Mouse (Mus musculus) T-helper 17 cell (primary cell): ENCODE data around the gene Rnase1.

Experiments used
- in situ Hi-C, 2 experiments: fragments of 300-600 bp; cut with MboI, MseI; formaldehyde crosslinking; loops; 1 replicate in 1 of 2; 2 replicates in 1 of 2; pipeline ENCODE4 v1.15.1; 2025; ENCODE audit warnings: high pct_unique_total_duplicates in 2 of 2

Gene Rnase1

DNA sequence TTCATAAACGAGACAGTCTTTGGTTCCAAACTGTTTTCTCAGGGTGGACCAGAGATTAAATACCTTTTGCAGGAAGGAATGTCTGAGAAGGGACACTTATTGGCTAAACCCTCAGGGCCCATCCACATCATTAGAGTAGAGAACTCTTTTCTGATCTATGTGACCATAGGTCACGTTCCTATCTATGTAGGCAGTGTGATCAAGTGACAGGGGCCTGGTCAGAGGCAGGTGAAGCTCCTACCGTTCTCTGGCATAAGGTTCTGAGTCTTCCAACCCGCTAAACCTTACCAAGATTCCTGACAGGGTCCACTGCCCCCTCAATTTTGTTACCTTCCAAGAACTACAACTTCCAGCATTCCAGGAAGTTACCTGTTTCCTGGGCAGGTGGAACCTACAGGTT, 4.5 kb downstream of the Rnase1 start:
- in situ Hi-C loops, result no loop called here

DNA sequence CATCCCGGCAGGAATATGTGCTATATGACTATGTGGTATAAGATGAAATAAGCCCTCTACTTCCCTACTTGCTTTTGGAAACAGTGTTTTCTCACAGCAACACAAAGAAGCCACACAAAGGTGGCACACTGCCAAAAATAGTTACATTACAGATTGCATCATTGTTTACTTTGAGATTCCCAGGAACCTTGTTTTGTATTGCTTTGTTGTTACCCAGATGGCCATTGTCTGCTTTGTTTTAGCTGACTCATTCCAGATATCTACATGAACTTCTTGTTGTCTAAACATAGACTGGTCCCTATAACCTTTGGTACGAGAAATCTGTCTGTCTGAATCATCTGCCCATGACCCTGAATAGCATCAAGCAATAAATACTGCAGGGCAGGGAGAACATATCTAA, 6.2 kb downstream of the Rnase1 start:
- in situ Hi-C loops, result no loop called here

DNA sequence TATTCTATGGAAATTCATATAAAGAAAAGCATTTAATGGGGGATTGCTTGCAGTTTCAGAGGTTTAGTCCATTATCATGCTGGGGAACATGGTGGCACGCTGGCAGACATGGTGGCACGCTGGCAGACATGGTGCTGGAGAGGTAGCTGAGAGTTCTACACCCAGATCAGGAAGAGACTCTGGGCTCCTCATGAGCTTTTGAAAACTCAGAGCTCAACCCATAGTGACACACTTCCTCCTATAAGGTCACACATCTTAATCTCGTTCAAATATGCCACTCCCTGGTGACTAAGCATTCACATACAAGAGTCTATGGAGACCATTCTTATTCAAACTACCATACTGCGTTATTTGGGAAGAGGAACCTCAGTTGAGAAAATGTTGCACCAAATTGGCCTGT, 14.2 kb downstream of the Rnase1 start:
- in situ Hi-C loops, result no loop called here

DNA sequence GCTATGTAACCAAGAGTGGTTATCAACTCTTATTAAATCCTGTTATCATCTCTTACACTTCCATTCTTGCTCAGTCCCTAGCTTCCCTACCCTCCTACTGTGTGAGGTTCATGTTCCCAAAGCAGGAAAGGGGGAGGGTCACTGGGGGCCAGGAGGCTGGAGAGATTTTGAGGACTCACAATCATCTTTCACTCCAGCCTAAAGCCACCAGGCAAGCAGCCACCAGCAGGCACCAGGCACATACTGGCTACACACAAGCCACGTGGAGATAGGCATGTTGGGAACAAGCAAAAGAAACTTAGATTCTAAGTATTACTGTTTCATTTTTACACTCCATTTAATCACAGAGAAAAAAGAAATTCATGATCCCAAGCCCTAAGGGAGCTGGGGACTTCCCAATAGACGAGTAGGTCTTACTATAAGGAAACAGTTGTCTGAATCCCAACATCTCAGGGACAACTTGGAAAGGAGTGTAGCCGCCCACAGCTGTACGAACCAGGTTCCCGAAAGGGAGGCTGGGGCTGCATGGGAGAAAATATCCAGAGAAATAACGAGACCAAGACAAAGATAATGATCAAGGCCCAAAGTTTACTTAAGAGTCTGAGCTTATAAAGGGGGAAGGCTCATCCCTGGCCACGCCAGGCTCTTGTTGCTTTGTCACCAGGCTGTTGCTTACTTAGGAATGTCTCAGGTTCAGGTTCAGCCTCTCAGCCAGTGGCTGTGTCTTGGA, 15.3 kb downstream of the Rnase1 start:
- in situ Hi-C loops, result no loop called here

DNA sequence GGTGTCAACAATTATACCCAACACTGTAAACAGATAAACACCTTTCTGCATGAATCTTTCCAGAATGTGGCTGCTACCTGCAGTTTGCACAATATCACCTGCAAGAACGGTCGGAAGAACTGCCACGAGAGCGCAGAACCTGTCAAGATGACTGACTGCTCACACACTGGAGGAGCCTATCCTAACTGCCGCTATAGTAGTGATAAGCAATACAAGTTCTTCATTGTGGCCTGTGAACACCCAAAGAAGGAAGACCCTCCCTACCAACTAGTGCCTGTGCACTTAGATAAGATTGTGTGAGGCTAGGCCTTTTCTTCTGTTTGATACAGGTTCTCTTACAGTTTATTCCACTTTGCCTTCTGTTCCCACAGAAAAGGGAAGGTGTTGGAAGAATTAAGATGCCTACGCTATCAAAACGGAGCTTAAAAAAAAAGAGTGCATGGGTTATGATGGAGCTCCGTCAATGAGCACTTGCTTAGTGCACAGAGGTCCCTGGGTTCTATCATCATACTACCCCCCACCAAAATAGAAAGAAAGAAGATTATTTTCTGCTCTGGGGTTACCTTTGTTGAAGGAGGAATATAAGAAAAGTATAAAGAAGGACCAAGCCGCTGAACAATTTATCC, 16.2 kb downstream of the Rnase1 start:
- in situ Hi-C loops, result no loop called here

DNA sequence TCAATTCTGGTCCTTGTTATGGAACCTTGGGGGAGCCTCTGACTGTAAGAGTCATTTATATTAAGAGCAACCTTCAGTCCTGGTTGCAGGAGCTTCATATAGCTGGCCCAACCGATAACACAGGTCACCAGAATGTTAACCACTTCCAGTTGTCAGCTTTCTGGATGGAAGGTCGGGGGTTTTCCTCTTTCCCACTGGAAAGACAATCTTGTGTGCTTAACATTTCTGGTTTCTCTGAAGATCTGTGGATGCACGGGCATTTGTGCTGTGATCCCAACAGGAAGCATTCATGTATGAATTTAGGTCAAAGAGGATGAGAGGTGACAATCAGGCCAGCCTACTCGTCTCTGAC, 17.0 kb downstream of the Rnase1 start:
- in situ Hi-C loops, result loop anchor here in 1 of 2 experiments (10.0 kb wide), 1 partner anchor 1105 kb away; no protein-coding TSS in a partner anchor

DNA sequence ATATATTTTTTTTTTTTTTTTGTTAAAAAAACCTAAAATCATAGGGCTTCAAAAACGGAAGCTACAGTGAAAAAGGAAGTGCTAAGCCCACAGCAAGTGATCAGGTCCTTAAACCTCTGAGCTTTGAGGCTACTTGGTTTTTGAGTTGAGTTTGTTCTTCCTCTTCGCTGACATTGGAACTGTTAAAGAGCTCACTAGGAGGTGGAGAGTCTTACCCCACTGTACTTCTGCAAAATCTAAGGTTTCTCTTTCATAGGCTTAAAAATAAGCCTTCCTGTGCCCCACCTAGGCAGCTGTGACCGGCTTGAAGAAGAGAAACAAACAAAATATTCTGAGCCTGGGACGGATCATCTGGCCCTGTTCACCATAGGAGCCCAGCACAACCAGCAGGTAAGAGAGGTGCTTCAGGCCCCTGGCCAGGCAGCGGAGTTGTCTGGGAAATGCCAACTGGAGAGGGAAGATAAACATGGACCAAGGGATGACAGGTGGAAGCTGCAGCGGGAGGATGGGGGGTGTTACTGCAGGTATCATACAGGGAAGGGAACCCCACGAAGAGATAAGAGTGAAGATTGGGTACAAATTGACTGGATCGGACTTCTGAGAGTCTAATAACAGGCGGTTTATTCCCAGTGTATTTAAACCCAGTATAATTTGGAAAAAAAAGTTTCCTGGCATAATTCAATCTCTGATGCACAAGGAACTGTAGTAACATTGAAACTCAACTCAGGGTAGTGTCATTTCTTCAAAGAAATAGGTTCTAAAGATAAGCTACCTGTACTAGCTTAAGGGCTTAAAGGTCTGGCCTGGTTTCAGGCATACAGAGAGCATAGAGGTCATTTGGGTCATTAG, 17.6 kb downstream of the Rnase1 start:
- in situ Hi-C loops, result loop anchor here in 1 of 2 experiments (10.0 kb wide), 1 partner anchor 1104 kb away; no protein-coding TSS in a partner anchor

DNA sequence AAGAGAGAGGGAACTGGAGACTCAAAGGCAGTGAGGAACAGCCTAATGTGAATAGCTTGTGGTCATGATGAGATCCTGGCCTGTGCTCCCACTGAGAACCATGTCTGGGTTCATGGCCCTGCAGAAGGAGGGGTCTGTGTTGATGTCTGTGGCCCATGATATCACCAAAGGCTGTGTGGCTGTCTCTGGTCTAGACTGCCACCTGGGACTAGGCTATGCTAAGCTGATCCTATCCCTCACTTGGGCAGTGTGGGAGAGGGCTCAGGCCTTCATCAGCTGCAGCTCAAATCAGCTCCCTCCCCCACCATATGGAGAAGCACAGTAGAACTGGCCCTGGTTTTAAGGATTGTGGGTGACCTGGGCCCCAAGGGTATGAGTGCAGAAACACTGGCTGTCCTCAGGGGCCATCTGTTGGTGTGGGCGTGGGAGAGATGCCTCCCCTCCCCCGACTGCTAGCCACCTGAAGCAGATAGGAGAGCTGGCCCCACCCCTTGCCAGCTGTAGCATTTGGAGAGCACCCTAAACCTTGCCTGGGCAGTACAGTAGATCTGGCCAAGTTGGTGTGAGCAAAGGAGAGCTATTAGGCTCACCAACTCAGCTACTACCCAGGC, 18.8 kb downstream of the Rnase1 start:
- in situ Hi-C loops, result loop anchor here in 1 of 2 experiments (10.0 kb wide), 1 partner anchor 1103 kb away; no protein-coding TSS in a partner anchor

DNA sequence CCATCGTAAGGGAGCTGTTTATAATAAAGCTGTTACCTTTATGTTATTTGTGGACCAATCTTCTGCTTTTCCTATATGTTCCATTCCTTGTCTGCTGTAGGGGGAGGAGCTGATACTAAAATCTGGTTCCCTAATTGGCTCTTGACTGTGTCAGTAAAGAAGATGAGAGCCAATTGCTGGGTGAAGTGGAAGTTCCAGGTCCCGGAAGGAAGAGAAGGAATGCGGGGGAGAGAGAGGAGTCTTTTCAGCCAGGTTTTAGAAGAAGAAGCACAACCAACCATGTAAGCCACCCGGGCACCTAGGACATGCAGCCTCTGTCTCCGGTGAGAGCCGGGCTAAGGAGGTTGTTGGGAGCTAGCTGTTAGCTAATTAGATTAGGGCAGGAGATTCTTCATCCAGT, 20.9 kb downstream of the Rnase1 start:
- in situ Hi-C loops, result loop anchor here in 1 of 2 experiments (10.0 kb wide), 1 partner anchor 1101 kb away; no protein-coding TSS in a partner anchor

DNA sequence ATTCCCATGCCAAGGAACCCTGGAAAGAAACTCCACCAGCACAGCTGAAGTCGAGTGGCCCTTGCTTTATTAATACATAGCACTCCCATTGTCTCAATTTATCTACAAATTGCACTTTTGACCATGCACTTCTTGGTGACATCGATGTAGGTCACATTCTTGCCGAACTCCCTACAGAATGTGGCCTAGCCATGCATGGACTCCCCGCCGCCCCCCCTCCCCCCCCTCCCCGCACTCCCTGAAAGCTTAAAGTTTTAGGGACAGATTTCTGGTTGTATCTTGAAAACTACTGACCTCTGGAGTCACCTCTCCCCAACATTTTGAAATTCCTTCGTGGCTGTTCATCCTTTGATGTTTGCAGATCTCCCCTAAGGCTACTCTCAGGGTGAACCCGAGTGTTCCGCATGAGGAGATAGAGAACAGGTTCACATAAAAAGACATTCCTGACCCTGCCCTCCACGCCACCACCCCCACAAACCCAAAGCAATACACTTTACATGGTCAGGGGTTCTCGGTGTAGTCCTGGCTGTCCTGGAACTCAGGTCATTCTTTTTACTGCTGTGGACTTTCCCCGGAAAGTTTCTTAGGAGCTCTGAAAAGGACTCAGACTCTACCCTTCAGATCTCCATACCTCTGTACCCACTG, 32.5 kb downstream of the Rnase1 start, which contains the start of gene Eddm3b:
Gene Eddm3b, plus strand, starts transcription at position 511 of the 645 bp plus-strand sequence.
- in situ Hi-C loops, result loop anchor here in 1 of 2 experiments (5.0 to 25.0 kb wide), 2 partner anchors 153 to 1052 kb away; no protein-coding TSS in a partner anchor

DNA sequence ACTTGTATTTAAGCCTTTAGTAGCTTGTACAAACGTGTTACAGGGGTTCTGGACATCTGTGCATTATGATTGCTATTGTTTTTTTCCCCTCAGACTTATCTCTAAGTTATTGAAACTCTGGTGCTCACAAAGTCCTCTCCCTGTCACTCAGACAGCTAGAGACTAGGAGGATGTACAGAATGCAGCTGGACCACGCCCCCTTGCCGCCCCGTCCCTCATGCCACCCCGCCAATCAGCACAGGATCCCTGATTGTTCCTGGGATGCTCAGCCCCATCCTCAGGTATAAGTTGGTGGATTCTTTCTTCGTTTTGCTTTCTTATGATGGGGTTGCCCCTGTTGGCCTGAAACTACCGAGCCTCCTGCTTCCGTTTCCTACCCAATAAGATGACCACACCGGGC, 33.1 kb downstream of the Rnase1 start:
- in situ Hi-C loops, result loop anchor here in 1 of 2 experiments (5.0 to 25.0 kb wide), 2 partner anchors 154 to 1051 kb away; no protein-coding TSS in a partner anchor

DNA sequence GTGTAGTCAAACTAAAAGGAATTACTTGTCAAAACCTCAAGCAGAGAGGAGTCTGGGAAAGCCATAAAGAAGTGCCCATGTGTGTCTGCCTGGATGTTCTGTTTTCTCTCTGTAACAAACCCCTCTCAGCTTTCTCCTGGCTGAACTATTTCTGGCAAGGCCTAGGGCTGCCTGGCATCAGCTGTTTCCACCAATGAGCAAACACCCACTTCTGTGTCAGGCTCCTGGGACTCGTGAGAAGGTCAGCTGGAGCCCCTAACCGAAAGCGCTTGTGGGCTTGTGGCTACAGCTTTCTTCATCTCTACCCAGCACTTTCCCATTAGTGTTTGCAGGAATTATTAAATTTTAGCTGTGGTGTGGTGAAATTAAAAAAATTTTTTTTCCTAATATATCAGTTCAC, 34.6 kb downstream of the Rnase1 start:
- in situ Hi-C loops, result loop anchor here in 1 of 2 experiments (5.0 to 25.0 kb wide), 2 partner anchors 155 to 1050 kb away; no protein-coding TSS in a partner anchor

DNA sequence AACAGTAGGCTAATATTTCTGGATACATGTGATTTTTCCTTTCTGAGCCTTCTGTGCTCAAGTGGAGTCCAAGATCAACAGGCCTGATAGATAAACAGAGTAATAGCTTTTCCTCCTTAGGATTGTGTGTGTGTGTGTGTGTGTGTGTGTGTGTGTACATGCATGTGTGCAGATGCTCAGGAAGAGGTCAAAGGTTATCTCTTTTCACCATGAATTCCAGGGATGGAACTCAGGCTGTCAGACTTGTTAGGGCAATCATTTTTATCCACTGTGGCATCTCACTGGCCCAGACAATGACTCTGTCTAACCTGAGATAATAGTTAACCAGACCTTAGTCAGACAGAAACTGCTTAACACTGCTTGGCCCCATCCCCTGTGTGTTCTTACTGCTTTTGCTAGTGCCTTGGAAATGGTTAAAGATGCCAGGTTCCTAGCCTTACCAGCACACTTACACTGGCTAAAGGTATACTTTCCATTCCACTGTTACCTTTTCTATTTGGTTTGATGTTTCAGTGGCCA, 40.1 kb downstream of the Rnase1 start:
- in situ Hi-C loops, result loop anchor here (10.0 to 25.0 kb wide), 3 partner anchors 138 to 1044 kb away; no protein-coding TSS in a partner anchor

DNA sequence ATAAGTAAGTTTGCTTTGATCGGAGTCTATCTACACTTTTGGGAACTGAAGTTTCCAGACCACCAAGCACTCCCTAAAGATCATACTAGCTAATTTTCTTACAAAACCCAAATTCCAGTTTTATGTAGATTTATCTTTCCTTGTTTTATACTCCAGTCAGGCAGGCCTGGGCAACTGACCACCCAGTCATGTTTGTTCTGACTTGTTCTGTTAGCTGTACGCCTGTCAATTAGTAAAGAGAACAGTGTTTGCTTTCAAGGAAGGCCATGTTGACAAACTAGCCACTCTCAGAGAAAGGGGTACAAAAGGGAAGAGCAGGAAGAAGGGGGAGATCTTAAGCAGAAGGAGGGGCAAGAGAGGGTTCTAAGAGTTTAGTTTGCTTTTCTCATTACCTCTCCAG, 42.2 kb downstream of the Rnase1 start:
- in situ Hi-C loops, result loop anchor here (5.0 to 25.0 kb wide), 4 partner anchors 37 to 1042 kb away; no protein-coding TSS in a partner anchor

DNA sequence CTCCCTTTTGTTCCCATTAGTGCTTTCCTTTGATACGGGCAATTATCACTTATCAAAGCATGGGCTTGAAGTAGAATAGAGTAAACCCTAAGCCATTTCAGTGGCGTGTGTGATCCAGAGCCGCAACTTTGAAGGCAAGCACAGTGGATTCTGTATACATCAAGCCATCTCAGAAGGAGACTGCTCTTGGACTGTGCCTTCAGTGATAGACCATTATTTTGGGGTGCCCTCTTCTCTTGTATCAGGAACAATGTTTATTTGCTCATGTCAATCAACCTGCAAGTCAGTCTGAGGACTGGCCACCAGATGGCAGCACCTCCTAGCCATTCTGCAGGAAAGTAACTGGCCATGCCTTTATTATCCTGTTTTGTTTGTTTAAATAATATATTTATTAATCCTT, 43.4 kb downstream of the Rnase1 start:
- in situ Hi-C loops, result loop anchor here (5.0 to 25.0 kb wide), 4 partner anchors 36 to 1041 kb away; no protein-coding TSS in a partner anchor

DNA sequence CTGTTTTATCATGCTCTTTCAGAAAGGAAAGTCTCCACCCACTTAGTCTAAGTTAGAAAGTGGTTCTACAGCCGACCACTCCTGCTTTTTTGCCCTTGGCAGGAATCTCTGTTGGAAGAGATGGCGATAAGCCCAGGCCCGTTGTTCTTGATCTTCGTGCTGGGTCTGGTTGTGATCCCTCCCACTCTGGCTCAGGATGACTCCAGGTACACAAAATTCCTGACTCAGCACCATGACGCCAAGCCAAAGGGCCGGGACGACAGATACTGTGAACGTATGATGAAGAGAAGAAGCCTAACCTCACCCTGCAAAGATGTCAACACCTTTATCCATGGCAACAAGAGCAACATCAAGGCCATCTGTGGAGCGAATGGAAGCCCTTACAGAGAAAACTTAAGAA, 45.3 kb downstream of the Rnase1 start:
- in situ Hi-C loops, result loop anchor here (5.0 to 25.0 kb wide), 4 partner anchors 34 to 1039 kb away; no protein-coding TSS in a partner anchor

DNA sequence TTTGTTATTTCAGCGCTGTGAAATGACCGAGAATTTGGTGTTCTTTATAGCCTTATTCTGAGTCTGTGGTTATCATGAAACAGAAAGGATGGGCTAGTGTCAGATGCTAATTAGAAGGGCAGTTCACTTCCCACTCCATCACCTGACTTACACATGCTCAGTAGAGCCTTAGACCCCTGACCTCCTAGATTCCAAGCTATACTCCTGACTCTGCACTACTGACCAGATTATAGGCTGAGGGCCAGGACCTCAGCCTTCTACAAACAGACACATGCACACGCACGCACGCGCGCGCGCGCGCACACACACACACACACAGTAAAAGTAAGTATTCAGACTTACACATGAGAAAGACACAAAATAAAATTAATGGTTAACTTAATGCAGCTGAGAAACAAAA, 47.7 kb downstream of the Rnase1 start:
- in situ Hi-C loops, result loop anchor here (5.0 kb wide), 1 partner anchor 67 kb away; no protein-coding TSS in a partner anchor

DNA sequence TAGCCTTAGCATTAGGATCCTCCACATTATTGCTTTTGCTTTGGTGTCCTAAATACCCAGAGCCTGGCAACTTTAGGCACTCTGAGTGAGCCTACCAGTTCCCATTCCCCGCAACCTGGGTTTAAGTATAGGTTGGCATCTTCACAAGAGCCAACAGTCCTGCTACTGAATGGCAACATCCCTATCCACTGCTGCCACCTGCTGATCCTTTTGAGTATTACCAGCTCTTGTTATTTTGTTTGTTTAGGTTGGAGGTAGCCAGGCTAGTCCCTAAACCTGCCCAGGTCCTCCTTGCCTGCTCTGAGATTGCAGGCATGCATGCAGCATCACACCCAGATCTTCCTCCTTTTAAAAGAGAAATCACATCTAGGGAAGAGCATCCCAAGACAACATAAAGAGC, 48.3 kb downstream of the Rnase1 start:
- in situ Hi-C loops, result loop anchor here (5.0 kb wide), 1 partner anchor 66 kb away; no protein-coding TSS in a partner anchor

DNA sequence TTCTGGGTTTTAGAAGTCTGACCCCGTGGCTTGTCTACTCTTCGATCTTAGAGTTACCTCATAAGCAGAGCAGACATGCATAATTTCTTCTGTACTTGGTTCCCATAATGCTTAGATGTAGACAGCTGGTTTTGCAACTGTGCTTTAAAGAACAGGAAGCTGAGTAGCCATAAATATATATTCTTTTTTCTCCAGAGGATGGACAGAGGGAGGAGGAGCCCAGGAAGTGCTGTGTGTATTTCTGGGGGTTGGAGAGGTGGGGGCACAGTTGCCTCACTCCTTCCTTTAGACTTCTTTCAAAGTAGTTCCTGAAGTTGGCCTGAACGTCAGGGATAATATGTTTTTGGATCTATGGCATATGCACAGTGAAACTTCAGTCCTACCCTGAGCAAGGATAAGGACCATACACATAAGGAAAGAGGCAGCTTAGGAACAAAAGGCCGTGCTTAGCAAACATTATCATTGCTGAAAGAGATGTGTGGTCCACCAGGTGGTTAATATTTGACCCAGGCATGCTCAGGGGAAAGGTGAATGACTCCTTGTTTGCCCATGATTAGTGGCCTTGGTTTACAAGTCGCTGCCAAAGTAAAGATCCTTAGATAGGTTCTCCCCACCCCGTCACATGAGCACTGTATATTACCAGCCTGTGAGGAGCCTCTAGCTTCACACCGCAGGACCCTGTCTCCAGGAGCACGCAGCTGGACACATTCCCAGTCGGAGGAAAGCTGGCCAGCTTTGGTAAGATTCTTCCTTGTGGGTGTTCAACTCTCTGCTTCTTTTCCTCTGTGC, 50.7 kb downstream of the Rnase1 start:
- in situ Hi-C loops, result loop anchor here (5.0 kb wide), 1 partner anchor 64 kb away; no protein-coding TSS in a partner anchor
